Mouse (Mus musculus) c-Kit-positive CD71-negative TER-119-negative erythroid progenitor cells, embryonic 14.5 days (primary cell): ENCODE results near the gene Rnf225.

Experiments
- DNase-seq: peaks from one replicate; pipeline ENCODE4 v3.0.0-alpha.2; 2013; ENCODE audit warnings: low read depth

Rnf225 gene

GRCm38 (mm10) chr7:12980291-12980690 lies 53.1 kb downstream of the Rnf225 start:
- DNase-seq, result no peak
